Mouse (Mus musculus) frontal cortex, postnatal 14 days (tissue): Measurements from ENCODE around the gene Olfr1037.
"Not testable (repeated sequence)": the region's sequence is repeated elsewhere in the genome, so short reads cannot be mapped to it uniquely, and the experiment has no call there.

ENCODE experiments used
- DNase-seq, 2 experiments: peaks; one replicate each; pipeline ENCODE4 v3.0.0; 2022; ENCODE audit warnings: low spot score in 2 of 2

Gene Olfr1037

DNA sequence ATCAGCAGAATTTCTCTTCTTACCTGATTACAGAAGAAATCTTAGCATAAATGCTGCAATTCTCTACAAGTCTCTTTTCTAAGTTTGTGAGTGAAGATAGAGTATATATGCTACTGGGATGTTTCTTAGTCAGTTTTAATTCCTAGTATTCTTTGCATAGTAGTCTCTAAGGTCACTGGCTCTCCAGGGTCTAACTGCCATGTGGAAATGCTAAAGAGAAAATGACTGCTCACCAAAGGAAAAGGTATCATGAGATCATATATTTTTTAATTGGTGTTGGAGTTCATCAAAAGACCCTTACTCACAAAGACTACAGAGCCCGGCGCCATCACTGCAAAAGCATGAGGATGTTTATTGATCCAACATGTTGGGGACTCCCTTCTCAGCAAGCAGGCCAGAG, at the start of gene Olfr1037:
Gene Olfr1037 (minus strand): TSS at position 101 of the 400 bp plus-strand sequence.
- no peak for DNase-seq

DNA sequence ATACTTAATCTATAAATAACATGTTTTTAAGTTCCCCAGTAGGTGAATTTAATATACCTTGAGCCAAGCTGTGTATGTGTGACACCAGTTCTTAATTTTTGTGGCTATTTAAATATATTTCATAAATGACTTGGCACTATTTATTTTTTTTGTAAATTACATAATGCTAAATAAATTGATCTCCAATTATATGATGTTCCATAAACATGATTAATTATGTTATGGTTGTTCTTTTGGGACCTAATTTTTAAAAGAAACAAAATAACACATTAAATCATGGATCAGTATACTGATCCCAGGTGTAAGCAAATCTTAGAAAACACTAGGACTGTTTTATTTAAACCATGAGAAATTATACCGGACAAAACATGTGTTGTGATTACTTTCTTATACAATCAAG, 48.6 kb upstream of the Olfr1037 start, which contains the start of gene Olfr1039:
Gene Olfr1039 (minus strand): TSS at position 101 of the 400 bp plus-strand sequence.
- no peak for DNase-seq

DNA sequence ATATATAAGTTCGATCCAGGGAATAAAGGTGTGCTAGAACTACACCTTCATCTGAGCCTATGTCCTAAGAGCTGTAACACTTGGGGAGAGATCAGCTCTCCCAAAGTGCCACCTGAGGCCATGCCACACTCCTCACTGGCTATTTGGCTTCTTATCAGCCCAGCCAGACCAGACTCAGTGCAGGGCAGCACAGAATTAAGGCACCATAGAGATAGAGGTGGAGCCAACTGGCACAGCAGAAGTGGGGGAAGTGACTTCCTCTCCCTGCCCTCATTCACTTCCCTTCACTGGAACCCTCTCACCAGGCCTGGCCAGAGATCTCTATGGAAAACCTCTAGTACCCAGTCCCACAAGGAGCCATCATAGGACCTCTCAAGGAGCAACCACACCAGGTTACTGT, 6.7 kb downstream of the Olfr1037 start:
- not testable (repeated sequence) for DNase-seq

DNA sequence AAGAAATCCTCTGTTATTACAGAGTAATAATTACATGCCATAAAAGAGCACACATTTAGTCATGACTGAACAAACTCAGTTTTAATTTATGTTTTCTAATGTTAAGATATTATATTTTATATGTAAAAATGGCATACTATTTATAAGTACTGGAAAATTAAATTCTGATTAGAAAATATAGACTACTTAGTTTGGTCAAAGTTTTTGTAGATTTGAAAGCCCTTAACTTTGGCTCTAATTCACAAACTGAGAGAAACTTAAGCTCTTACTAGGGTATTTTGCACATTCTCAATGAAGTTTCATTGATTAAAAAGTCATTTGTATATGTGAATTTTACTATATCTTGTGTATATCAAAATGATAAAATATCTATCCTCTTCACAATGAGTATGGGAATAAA, 13.5 kb downstream of the Olfr1037 start, which contains the start of gene Olfr1036:
Gene Olfr1036 (plus strand): TSS at position 301 of the 400 bp plus-strand sequence.
- DNase-seq, result not testable (repeated sequence)

DNA sequence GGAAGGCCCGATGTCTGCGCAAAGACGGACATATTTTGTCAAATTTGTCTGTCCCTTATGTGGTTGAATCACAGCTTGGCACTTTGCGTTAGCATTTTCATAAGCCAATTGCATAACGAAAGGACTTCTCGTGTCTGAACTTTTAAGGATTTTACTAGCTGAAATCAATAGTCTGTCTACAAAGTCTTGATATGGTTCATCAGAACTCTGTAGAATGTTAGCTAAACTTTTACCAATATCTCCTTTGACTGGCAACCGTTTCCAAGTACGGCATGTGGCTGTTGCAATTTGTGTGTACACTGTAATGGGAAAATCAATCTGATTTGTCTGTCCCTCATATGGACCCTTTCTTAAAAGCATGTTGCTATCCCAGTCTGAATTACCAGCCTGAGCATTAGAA, 17.0 kb downstream of the Olfr1037 start:
- DNase-seq, result no peak

DNA sequence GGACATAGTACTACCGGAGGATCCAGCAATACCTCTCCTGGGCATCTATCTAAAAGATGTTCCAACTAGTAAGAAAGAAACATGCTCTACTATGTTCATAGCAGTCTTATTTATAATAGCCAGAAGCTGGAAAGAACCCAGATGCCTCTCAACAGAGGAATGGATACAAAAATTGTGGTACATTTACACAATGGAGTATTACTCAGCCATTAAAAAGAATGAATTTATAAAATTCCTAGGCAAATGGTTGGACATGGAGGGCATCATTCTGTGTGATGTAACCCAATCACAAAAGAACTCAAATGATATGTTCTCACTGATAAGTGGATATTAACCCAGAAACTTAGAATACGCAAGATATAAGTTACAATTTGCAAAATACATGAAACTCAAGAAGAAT, 23.4 kb downstream of the Olfr1037 start:
- not testable (repeated sequence) for DNase-seq

DNA sequence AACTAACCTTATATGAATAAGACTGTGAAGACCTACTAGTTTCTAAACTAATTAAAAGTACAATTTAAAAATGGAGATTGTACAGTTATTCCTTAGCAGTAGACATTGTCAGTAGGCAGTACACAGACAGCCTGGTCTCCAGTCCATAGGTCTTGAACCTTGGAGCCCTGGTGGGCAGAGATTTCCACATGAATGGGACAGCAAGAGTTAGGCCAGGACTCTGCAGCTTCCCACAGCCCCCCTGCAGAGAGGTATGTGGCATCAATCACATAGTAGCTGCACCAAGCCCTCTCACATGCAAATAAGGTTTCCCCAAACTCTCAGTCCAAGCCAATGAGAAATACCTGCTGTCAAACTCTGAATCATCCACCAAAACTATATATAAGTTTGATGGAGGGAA, 36.4 kb downstream of the Olfr1037 start:
- DNase-seq, result not testable (repeated sequence)

DNA sequence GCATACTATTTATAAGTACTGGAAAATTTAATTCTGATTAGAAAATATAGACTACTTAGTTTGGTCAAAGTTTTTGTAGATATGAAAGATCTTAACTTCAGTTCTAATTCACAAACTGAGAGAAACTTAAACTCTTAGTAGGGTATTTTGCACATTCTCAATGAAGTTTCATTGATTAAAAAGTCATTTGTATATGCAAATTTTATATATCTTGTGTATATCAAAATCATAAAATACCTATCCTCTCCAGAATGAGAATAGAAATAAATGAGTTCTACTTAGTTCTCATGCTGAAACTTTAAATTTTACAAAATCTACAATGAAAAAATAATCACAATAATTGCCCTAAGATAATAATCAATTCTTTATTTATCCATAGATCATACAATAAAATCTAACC, 41.6 kb downstream of the Olfr1037 start, which contains the start of gene Olfr1034:
Gene Olfr1034 (plus strand): TSS at position 301 of the 400 bp plus-strand sequence.
- no peak for DNase-seq
